Mouse (Mus musculus): Measurements from ENCODE around the gene Ppp1r10. TPM values are rescaled to one million over a fixed set of nuclear protein-coding genes. Genes with fewer than 3 reads are reported as not detected.

Gene Ppp1r10
- polyA plus RNA-seq, 1 experiment: 26.1 TPM

GRCm38 (mm10) chr17:35914975-35915374, 1.3 kb upstream of the Ppp1r10 start:
- TF ChIP-seq POLR2A (IDR thresholded peaks at IDR 0.05; ENCODE audit: low read depth, low read length) (no peak), CTCF (IDR thresholded peaks at IDR 0.05; ENCODE audit: extremely low read depth, insufficient read depth, insufficient read length, insufficient replicate concordance) (no peak)
- peaks cover 19% of the 10 kb centered on the region for H3K36me3 ChIP-seq (ENCODE audit: control insufficient read depth, insufficient read depth, low read length)
- H3K27ac ChIP-seq (ENCODE audit: insufficient read depth, low read length): no peak overlapping the region
- no peak for DNase-seq (ENCODE audit: low read depth in 1 of 2, low spot score in 2 of 2)
- H3K4me1 ChIP-seq (ENCODE audit: control insufficient read depth, insufficient read depth, insufficient read length): peaks cover 10% of the 10 kb centered on the region
- H3K27me3 ChIP-seq (ENCODE audit: control insufficient read depth, insufficient read depth, low read length): no peaks in the 10 kb centered on the region
- WGBS: 75% methylated on average over 6 of the region's 6 CpGs
- H3K4me3 ChIP-seq (ENCODE audit: extremely low read depth, insufficient read depth, insufficient read length): no peak overlapping the region

GRCm38 (mm10) chr17:35915538-35916296, 517 bp upstream of the Ppp1r10 start:
- H3K27ac ChIP-seq (ENCODE audit: insufficient read depth, low read length): peak overlapping the region; percentile 56
- TF ChIP-seq POLR2A (IDR thresholded peaks at IDR 0.05; ENCODE audit: low read depth, low read length): no peak
- no peak for TF ChIP-seq CTCF (IDR thresholded peaks at IDR 0.05; ENCODE audit: extremely low read depth, insufficient read depth, insufficient read length, insufficient replicate concordance)
- DNase-seq (ENCODE audit: low read depth in 1 of 2, low spot score in 2 of 2): no peak
- H3K27me3 ChIP-seq (ENCODE audit: control insufficient read depth, insufficient read depth, low read length): no peaks in the 10 kb centered on the region
- peak overlapping the region; percentile 62 for H3K4me3 ChIP-seq (ENCODE audit: extremely low read depth, insufficient read depth, insufficient read length)
- H3K4me1 ChIP-seq (ENCODE audit: control insufficient read depth, insufficient read depth, insufficient read length): peaks cover 10% of the 10 kb centered on the region
- 1% methylated on average over 28 of the region's 28 CpGs for WGBS
- peaks cover 19% of the 10 kb centered on the region for H3K36me3 ChIP-seq (ENCODE audit: control insufficient read depth, insufficient read depth, low read length)

DNA sequence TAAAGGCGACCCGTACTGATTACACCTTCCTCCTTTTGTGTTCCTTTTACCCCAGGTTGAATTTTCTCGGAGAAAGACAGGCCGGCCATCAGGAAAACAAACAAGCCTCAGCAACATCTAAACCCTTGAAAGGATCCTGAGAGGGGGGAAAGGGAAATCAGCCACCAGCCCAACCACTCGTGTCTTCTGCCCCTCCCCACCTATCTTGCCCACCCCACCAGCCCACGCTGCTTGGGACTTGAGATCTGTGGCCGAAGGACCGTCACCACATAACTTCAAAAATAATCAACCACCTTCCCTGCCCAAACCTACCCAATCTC, 869 bp downstream of the Ppp1r10 start:
- Histone ChIP-seq H3K27ac (ENCODE audit: insufficient read depth, low read length) (peak overlapping the region; percentile 97), H3K4me3 (ENCODE audit: extremely low read depth, insufficient read depth, insufficient read length) (peak overlapping the region; percentile 86), H3K36me3 (ENCODE audit: control insufficient read depth, insufficient read depth, low read length) (peaks cover 16% of the 10 kb centered on the region), H3K4me1 (ENCODE audit: control insufficient read depth, insufficient read depth, insufficient read length) (peaks cover 8% of the 10 kb centered on the region), H3K27me3 (ENCODE audit: control insufficient read depth, insufficient read depth, low read length) (no peaks in the 10 kb centered on the region)
- TF ChIP-seq CTCF (IDR thresholded peaks at IDR 0.05; ENCODE audit: extremely low read depth, insufficient read depth, insufficient read length, insufficient replicate concordance) (no peak), POLR2A (IDR thresholded peaks at IDR 0.05; ENCODE audit: low read depth, low read length) (no peak)
- under 1% methylated on average over 8 of the region's 8 CpGs for WGBS
- DNase-seq (ENCODE audit: low read depth in 1 of 2, low spot score in 2 of 2): peak in 1 of 2 experiments; percentile 24

DNA sequence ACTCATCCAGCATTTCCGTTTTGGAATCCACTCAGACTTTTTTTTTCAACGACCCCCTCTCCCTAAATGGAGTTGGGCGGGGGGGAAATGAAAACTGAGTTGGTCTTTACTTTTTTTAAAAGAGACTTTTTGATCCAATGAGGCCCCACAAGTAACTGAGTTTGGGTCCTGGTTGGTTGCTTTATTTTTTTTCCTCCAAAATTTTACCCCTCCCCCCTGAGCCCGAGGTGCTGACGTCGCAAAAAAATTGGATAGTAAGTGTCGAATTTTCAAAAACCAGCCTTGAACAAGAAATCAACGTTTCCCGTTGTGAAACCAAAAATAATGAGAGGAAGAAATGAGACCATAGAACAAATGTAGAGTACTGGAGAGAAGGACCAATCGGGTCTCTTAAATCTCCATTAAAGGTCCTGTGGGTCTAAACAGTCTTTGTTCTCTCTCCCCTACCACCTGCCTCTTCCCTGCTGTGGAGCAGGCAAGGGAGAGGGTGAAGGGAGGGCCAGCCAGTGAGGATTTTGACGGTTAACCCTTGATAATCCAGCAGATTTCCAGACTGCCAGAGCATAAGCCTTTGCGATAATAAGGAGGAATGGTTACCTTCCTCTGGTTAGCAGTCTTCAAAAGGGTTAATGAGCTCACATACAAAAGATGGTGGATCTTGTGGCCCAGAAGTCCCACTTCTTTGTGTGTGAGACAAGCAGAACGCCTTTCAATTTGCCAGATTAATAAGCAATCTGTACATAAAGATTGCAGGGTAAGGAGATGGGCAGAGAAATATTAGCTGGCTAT, 1.4 kb downstream of the Ppp1r10 start:
- Histone ChIP-seq H3K4me3 (ENCODE audit: extremely low read depth, insufficient read depth, insufficient read length) (peak overlapping the region; percentile 86), H3K27me3 (ENCODE audit: control insufficient read depth, insufficient read depth, low read length) (no peaks in the 10 kb centered on the region), H3K4me1 (ENCODE audit: control insufficient read depth, insufficient read depth, insufficient read length) (peaks cover 8% of the 10 kb centered on the region), H3K27ac (ENCODE audit: insufficient read depth, low read length) (peak overlapping the region; percentile 97), H3K36me3 (ENCODE audit: control insufficient read depth, insufficient read depth, low read length) (peaks cover 14% of the 10 kb centered on the region)
- TF ChIP-seq CTCF (IDR thresholded peaks at IDR 0.05; ENCODE audit: extremely low read depth, insufficient read depth, insufficient read length, insufficient replicate concordance) (no peak), POLR2A (IDR thresholded peaks at IDR 0.05; ENCODE audit: low read depth, low read length) (no peak; the same call in none of the 2 replicates)
- under 1% methylated on average over 13 of the region's 13 CpGs for WGBS
- peak in 1 of 2 experiments; percentile 52 for DNase-seq (ENCODE audit: low read depth in 1 of 2, low spot score in 2 of 2)

- TF ChIP-seq CTCF (IDR thresholded peaks at IDR 0.05; ENCODE audit: extremely low read depth, insufficient read depth, insufficient read length, insufficient replicate concordance): no peak
- TF ChIP-seq POLR2A (IDR thresholded peaks at IDR 0.05; ENCODE audit: low read depth, low read length): no peak
- H3K27me3 ChIP-seq (ENCODE audit: control insufficient read depth, insufficient read depth, low read length): no peaks in the 10 kb centered on the region
- under 1% methylated on average over 11 of the region's 11 CpGs for WGBS
- H3K27ac ChIP-seq (ENCODE audit: insufficient read depth, low read length): peak overlapping the region; percentile 99
- peak in 1 of 2 experiments; percentile 44 for DNase-seq (ENCODE audit: low read depth in 1 of 2, low spot score in 2 of 2)
- peaks cover 8% of the 10 kb centered on the region for H3K4me1 ChIP-seq (ENCODE audit: control insufficient read depth, insufficient read depth, insufficient read length)
- H3K4me3 ChIP-seq (ENCODE audit: extremely low read depth, insufficient read depth, insufficient read length): peak overlapping the region; percentile 86
- H3K36me3 ChIP-seq (ENCODE audit: control insufficient read depth, insufficient read depth, low read length): peaks cover 14% of the 10 kb centered on the region
Observed at GRCm38 (mm10) chr17:35918276-35919059, 2.2 kb downstream of the Ppp1r10 start.

- H3K27ac ChIP-seq (ENCODE audit: insufficient read depth, low read length): peak overlapping the region; percentile 75
- H3K27me3 ChIP-seq (ENCODE audit: control insufficient read depth, insufficient read depth, low read length): no peaks in the 10 kb centered on the region
- peaks cover 16% of the 10 kb centered on the region for H3K36me3 ChIP-seq (ENCODE audit: control insufficient read depth, insufficient read depth, low read length)
- H3K4me3 ChIP-seq (ENCODE audit: extremely low read depth, insufficient read depth, insufficient read length): peak overlapping the region; percentile 86
- peaks cover 8% of the 10 kb centered on the region for H3K4me1 ChIP-seq (ENCODE audit: control insufficient read depth, insufficient read depth, insufficient read length)
- 6% methylated on average over 7 of the region's 7 CpGs for WGBS
- TF ChIP-seq CTCF (IDR thresholded peaks at IDR 0.05; ENCODE audit: extremely low read depth, insufficient read depth, insufficient read length, insufficient replicate concordance): no peak
- no peak; the same call in 1 of the 2 replicates for TF ChIP-seq POLR2A (IDR thresholded peaks at IDR 0.05; ENCODE audit: low read depth, low read length)
- peak; percentile 96 to 97 for DNase-seq (ENCODE audit: low read depth in 1 of 2, low spot score in 2 of 2)
Observed at GRCm38 (mm10) chr17:35919060-35919715, 3.0 kb downstream of the Ppp1r10 start.
